Mouse (Mus musculus) liver, embryonic 15.5 days (tissue): ENCODE data around the gene Ppp1r10. TPM values are rescaled to one million over a fixed set of nuclear protein-coding genes. Genes with fewer than 3 reads are reported as not detected.
A peak's percentile ranks its signal among the peaks of the same experiment; 100 is the strongest.

Experiments
- ATAC-seq: fragments of 200-750 bp; cut with Nextera tagmentation; 2 replicates; pipeline ENCODE4 v1.8.0; 2017; ENCODE audit warnings: moderate number of reproducible peaks, mild to moderate bottlenecking, moderate library complexity; ENCODE audit not compliant: insufficient read depth
- H3K27ac ChIP-seq: fragments of 300-500 bp; sonication (generic); replicated peaks from 2 replicates; pipeline ENCODE4 v1.5.1; 2015; ENCODE audit warnings: mild to moderate bottlenecking, inconsistent platforms
- H3K27me3 ChIP-seq: fragments of 300-500 bp; sonication (generic); 2 replicates; pipeline ENCODE4 v1.6.1; 2015; ENCODE audit warnings: mild to moderate bottlenecking, inconsistent platforms
- H3K36me3 ChIP-seq: fragments of 300-500 bp; sonication (generic); replicated peaks from 2 replicates; pipeline ENCODE4 v1.6.1; 2015; ENCODE audit warnings: moderate library complexity, mild to moderate bottlenecking, inconsistent platforms
- H3K4me1 ChIP-seq: fragments of 300-500 bp; sonication (generic); replicated peaks from 2 replicates; pipeline ENCODE4 v1.6.1; 2015; ENCODE audit warnings: inconsistent platforms
- H3K4me2 ChIP-seq: fragments of 300-500 bp; sonication (generic); 2 replicates; pipeline ENCODE4 v1.6.1; 2015; ENCODE audit warnings: moderate library complexity, mild to moderate bottlenecking, inconsistent platforms
- H3K4me3 ChIP-seq: fragments of 300-500 bp; sonication (generic); replicated peaks from 2 replicates; pipeline ENCODE4 v1.5.1; 2015; ENCODE audit warnings: mild to moderate bottlenecking, inconsistent platforms
- H3K9ac ChIP-seq: fragments of 300-500 bp; sonication (generic); 2 replicates; pipeline ENCODE4 v1.6.1; 2015; ENCODE audit warnings: moderate library complexity, mild to moderate bottlenecking, inconsistent platforms
- H3K9me3 ChIP-seq: fragments of 300-500 bp; sonication (generic); replicated peaks from 2 replicates; pipeline ENCODE4 v1.6.1; 2016; ENCODE audit warnings: inconsistent platforms
- WGBS: fragments of 180-500 bp; shearing (Covaris S2); methylation state at CpG from one replicate; pipeline ENCODE4 v1.1.7; 2015; ENCODE audit warnings: mixed read lengths; ENCODE audit not compliant: insufficient replicate concordance; 5-methylcytosine and 5-hydroxymethylcytosine counted together
- polyA plus RNA-seq: library from polyadenylated mRNA; unstranded; fragments of >200 nt; fragmentation: Nextera tagmentation; extraction: Ambion mirVana; gene quantifications from 2 replicates; pipeline ENCODE4 v1.2.1, GENCODE M21; 2015

Gene Ppp1r10
- polyA plus RNA-seq, 1 experiment from 2014 or later: 20.9 TPM

DNA sequence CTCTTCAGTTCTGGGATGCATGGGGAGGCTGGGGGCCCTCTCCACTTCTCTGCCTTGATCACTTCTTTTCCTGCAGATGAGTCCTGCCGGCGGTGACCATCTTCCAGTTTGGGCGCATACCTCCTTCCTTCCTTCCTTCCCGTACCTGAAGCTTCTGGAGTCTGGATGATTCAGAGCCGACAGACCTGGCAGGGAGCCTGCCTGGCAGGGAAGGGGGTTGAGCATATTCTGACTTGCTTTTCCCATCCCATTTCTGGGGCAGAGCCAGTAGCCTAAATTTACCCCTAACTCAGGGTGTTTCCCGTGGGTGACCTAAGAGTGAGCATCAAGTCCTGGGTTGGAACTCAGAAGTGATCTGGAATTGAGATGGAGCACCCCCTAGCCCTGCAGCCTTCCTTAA is 41.5 kb upstream of the Ppp1r10 start:
- peaks cover 22% of the 10 kb centered on the region for H3K27me3 ChIP-seq
- no peak overlapping the region for H3K4me2 ChIP-seq
- H3K36me3 ChIP-seq: peaks cover 20% of the 10 kb centered on the region
- H3K4me3 ChIP-seq: no peak overlapping the region
- H3K9ac ChIP-seq: no peak overlapping the region
- H3K9me3 ChIP-seq: no peaks in the 10 kb centered on the region
- H3K4me1 ChIP-seq: peaks cover 42% of the 10 kb centered on the region
- no peak overlapping the region for H3K27ac ChIP-seq
- 67% methylated on average over 6 of the region's 6 CpGs for WGBS
- no peak for ATAC-seq

DNA sequence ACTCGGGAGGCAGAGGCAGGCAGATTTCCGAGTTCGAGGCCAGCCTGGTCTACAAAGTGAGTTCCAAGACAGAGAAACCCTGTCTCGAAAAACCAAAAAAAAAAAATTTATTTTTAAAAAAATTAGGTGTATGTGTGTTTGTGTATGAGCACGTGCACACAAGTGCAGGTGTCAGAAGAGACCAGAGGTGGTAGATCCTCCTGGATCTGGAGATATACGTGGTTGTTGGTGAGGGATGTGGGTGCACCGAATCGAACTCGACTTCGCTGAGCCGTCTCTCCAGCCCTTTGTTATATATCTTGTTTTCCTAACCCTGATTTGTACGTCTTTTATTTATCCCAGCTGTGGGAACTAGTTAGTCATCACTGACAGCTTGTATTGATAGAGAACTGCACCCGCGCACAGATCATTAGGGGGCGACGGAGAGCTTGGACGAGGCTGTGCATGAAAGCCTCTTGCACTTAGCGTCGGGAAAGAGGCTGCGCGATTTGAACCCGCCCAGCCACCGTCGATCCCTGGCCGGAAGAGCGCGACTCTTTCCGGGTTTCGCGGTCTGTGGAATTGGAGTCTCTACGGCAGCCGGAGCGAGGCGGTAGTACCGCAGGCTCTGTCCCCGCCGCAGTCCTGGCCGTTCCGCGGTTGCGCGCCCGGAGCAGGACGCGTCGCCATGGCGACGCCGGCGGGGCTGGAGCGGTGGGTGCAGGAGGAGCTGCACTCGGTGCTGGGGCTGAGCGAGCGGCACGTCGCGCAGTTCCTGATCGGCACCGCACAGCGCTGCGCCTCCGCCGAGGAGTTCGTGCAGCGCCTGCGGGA is 36.8 kb upstream of the Ppp1r10 start, which contains the start of gene Dhx16:
Dhx16 (plus strand) TSS at position 575 of the 813 bp plus-strand sequence.
- H3K4me3 ChIP-seq: peak within 1 kb of the TSS; percentile 88
- peak within 1 kb of the TSS; percentile 86 for H3K27ac ChIP-seq
- 5% methylated on average over 66 of the region's 66 CpGs for WGBS
- H3K36me3 ChIP-seq: peaks cover 52% of the 10 kb centered on the region
- H3K9me3 ChIP-seq: no peaks in the 10 kb centered on the region
- ATAC-seq: peak; percentile 92
- peak within 1 kb of the TSS; percentile 83 for H3K4me2 ChIP-seq
- H3K9ac ChIP-seq: peak within 1 kb of the TSS; percentile 86
- no peaks in the 10 kb centered on the region for H3K27me3 ChIP-seq
- peaks cover 31% of the 10 kb centered on the region for H3K4me1 ChIP-seq

DNA sequence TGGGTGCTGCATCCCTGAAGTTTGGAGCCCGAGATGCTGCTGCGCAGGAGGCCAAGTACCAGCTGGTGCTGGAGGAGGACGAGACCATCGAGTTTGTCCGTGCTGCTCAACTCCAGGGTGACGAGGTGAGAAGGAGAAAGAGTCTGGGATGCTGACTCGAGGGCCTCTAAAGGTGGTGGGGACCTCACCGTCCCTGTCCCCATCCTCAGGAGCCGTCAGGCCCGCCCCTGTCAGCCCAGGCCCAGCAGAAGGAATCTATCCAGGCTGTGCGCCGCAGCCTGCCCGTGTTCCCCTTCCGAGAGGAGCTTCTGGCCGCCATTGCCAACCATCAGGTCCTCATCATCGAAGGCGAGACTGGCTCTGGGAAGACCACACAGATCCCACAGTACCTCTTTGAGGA is 33.3 kb upstream of the Ppp1r10 start:
- no peak for ATAC-seq
- H3K36me3 ChIP-seq: peaks cover 71% of the 10 kb centered on the region
- no peaks in the 10 kb centered on the region for H3K27me3 ChIP-seq
- H3K4me1 ChIP-seq: peaks cover 23% of the 10 kb centered on the region
- WGBS: 85% methylated on average over 17 of the region's 17 CpGs
- H3K27ac ChIP-seq: no peak overlapping the region
- H3K4me3 ChIP-seq: no peak overlapping the region
- no peaks in the 10 kb centered on the region for H3K9me3 ChIP-seq
- H3K9ac ChIP-seq: no peak overlapping the region
- no peak overlapping the region for H3K4me2 ChIP-seq

DNA sequence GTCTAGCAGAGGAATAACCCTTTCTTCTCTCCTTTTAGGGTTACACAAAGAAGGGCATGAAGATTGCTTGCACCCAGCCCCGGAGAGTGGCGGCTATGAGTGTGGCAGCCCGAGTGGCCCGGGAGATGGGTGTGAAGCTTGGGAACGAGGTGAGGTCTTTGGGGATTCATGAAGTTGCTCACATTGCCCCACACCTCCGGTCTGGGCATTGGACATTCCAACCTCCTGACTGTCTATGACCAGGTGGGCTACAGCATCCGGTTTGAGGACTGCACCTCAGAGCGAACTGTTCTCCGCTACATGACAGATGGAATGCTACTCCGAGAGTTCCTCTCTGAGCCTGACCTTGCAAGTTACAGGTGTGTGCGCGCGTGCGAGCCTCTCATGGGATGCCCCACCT is 32.5 kb upstream of the Ppp1r10 start:
- Histone ChIP-seq H3K4me3 (no peak overlapping the region), H3K36me3 (peaks cover 79% of the 10 kb centered on the region), H3K27ac (no peak overlapping the region), H3K9me3 (no peaks in the 10 kb centered on the region), H3K4me2 (no peak overlapping the region), H3K9ac (no peak overlapping the region), H3K27me3 (no peaks in the 10 kb centered on the region), H3K4me1 (peaks cover 23% of the 10 kb centered on the region)
- no peak for ATAC-seq
- WGBS: 89% methylated on average over 14 of the region's 14 CpGs

DNA sequence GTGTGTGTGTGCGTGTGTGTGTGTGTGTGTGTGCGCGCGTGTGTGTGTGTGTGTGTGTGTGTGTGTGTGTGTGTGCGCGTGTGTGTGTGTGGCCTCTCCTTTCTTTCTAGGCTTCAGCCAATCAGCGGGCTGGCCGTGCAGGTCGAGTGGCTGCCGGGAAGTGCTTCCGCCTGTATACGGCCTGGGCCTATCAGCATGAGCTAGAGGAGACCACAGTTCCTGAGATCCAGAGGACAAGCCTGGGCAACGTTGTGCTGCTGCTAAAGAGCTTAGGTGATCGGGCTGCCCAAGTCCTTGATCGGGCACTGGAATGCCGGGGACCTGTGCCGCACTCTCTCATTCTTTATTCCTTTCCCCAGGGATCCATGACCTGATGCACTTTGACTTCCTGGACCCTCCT is 28.5 kb upstream of the Ppp1r10 start:
- Histone ChIP-seq H3K4me3 (no peak overlapping the region), H3K9me3 (no peaks in the 10 kb centered on the region), H3K4me1 (no peaks in the 10 kb centered on the region)

DNA sequence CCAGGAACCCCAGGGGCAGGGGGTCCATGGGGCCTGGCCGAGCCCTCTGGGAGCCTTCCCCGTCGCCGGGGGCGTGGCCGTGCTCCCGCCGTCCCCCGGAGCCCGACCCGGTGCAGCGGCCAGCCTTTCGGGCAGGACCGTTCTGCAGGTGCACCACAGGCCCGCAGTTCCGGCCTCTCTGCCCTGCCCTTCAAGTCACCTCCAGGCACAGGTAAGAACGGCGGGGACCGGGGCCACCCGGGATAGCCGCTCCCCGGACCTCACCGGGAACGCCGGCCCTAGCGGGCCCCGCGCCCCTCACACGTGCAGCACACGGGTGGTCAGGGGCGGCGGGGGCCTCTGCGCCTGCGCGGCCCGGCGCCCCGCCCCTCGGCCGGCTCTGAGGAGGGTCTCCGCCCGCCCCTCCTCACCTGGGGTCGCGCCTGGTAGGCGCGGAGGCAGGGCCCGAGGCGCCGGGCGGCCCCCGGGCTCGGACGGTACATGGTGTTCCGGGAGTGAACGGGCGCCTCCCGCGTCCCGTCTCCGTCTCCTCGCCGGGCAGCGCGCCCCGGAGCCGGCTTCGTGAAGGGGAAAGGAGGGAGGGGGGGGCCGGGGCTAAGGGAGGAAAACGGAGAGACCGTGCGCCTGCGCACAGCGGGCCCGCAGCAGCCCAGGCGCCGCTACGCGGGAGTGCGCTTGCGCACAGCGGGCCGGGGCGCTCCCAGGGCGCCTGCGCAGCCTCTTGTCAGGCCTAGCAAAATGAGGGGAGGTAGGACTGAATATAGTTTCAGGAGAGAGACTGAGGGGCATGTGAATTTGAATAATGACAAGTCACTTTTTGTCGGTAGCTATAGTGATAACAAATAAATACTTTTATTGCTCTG is 19.2 kb upstream of the Ppp1r10 start, which contains the start of gene 2310061I04Rik:
2310061I04Rik (minus strand) TSS at position 651 of the 863 bp plus-strand sequence.
- WGBS: under 1% methylated on average over 86 of the region's 86 CpGs
- Histone ChIP-seq H3K9me3 (no peaks in the 10 kb centered on the region), H3K27ac (peak within 1 kb of the TSS; percentile 86), H3K36me3 (peaks cover 26% of the 10 kb centered on the region), H3K4me3 (peak within 1 kb of the TSS; percentile 95), H3K4me1 (peaks cover 45% of the 10 kb centered on the region), H3K9ac (peak within 1 kb of the TSS; percentile 93), H3K4me2 (peak within 1 kb of the TSS; percentile 98), H3K27me3 (no peaks in the 10 kb centered on the region)
- ATAC-seq: peak; percentile 88

More for the DNA sequence above, 28.5 kb upstream of the Ppp1r10 start:
- no peak overlapping the region for H3K27ac ChIP-seq
- no peaks in the 10 kb centered on the region for H3K27me3 ChIP-seq
- peaks cover 98% of the 10 kb centered on the region for H3K36me3 ChIP-seq
- H3K9ac ChIP-seq: no peak overlapping the region
- 88% methylated on average over 15 of the region's 17 CpGs for WGBS
- no peak for ATAC-seq
- no peak overlapping the region for H3K4me2 ChIP-seq

DNA sequence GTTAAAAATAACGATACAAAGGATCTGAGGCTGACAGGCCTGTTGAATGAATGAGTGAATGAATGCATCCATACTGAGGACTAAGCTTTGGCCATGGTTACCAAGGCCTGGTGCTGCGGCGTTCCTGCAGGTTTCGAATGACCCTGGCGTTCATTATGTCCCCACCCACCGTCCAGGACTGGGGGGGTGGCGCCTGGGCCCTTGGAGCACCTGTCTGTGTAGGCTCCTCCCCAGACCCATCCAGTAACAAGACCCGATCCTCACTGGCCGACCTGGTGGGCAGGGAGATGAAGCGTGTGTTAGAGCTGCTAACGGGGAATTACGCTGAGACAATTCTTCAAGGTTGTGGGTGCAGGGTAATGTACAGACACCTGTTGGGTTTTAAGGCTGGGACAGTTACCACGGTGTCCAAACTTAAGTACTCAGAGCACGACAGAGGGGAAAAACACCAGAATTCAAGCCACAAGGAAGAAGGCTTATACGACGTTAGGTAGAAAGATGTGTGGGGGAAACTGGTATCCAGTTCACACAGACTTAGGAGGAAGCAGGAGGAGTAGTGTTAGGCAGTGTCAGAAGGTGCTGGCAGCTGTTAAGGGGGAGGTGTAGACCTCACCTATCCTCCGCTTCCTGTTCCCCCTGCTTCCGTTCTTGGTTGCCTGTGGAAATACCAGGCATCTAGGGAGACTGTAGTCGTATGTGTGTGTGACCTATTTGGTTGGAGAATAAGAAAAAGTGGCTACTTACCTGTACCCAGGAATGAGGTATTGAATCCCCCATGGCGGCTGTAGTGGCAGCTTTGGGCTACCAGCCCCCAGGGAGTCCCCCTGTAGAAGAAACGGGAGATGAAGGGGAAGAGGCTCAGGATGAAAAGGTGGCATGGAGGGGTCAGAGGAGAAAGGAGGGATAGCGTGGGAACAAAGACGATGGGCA is 18.3 kb upstream of the Ppp1r10 start:
- Histone ChIP-seq H3K4me2 (peak overlapping the region; percentile 98), H3K36me3 (peaks cover 17% of the 10 kb centered on the region), H3K4me1 (peaks cover 45% of the 10 kb centered on the region), H3K9me3 (no peaks in the 10 kb centered on the region), H3K27ac (peak overlapping the region; percentile 86), H3K27me3 (no peaks in the 10 kb centered on the region), H3K9ac (peak overlapping the region; percentile 93), H3K4me3 (peak overlapping the region; percentile 95)
- 33% methylated on average over 23 of the region's 23 CpGs for WGBS
- peak; percentile 48 for ATAC-seq

DNA sequence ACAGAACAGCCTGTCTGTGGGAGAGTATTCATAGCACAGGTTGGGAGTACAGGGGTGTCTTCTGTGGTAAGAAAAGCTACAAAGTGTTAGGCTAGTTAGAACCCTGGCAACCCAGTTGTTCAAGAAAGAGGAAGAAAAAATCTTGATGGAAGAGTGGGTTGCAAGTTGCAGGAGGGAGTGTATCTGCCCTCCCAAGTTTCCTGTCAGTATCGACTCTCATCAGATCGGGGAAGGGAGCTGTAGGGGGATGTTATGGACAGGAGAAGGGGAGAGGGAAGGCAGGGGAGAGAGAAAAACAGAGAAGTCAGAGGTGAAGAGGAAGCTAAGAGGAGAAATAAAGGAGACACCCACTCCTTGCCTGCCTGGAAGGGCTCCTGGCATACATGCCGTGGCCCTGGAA is 15.6 kb upstream of the Ppp1r10 start:
- Histone ChIP-seq H3K4me2 (no peak overlapping the region), H3K27me3 (no peaks in the 10 kb centered on the region), H3K27ac (no peak overlapping the region; the same call in 1 of the 2 replicates), H3K9ac (no peak overlapping the region), H3K4me1 (peaks cover 50% of the 10 kb centered on the region), H3K36me3 (peaks cover 10% of the 10 kb centered on the region; the same call in 1 of the 2 replicates), H3K9me3 (no peaks in the 10 kb centered on the region), H3K4me3 (no peak overlapping the region)
- ATAC-seq: no peak
- WGBS: 22% methylated on average over 3 of the region's 3 CpGs

DNA sequence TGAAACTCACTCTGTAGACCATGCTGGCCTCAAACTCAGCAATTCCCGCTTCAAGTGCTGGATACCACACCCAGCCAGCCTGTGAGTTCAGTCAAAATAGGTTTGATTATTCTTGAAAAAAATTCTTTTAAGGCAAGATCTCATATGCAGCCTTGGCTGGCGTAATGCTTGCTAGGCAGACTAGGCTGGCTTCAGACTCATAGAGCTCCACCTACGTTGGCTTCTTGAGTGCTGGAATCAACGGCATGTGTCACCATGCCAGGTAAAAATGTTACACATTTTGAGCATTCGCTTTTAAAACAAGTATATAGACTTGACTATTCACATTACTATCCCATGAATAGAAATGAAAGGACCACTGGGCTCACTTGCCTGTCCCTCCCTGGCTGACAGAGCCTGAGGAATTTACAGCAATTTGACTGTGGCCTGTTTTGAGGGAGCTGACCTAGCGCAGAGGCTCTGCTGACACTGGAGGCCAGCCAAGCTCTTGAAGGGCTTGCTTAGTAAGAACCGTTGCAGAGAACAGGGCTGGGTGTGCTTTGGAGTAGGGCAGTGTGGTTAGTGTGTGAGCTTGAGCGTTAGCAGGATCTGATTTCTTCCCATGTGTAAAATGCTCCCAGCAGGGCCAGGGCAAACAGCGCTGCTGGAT is 12.8 kb upstream of the Ppp1r10 start:
- Histone ChIP-seq H3K9ac (no peak overlapping the region), H3K27ac (no peak overlapping the region), H3K27me3 (no peaks in the 10 kb centered on the region), H3K9me3 (no peaks in the 10 kb centered on the region), H3K4me1 (peaks cover 31% of the 10 kb centered on the region), H3K4me3 (no peak overlapping the region), H3K36me3 (peaks cover 29% of the 10 kb centered on the region), H3K4me2 (no peak overlapping the region)
- ATAC-seq: no peak
- WGBS: 61% methylated on average over 9 of the region's 9 CpGs

DNA sequence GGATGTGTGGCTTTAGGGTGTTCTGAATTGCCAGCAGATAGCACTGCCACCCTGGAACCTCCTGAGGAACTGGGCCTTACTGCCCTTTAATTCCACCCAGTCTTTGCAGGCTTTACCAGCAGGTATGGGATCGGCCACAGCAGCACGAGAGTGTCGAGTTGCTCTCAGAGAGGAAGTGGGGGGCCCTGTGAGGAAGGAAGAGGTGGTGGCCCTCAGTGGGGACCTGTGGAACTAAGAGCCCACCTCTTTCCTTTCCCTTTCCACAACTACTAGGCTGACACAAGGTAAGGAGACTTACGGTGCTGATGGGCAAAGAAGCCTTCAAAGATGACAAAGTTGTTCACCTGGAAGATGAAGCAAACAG is 12.3 kb upstream of the Ppp1r10 start:
- no peak overlapping the region for H3K4me3 ChIP-seq
- H3K36me3 ChIP-seq: peaks cover 29% of the 10 kb centered on the region
- peaks cover 36% of the 10 kb centered on the region for H3K4me1 ChIP-seq
- H3K9me3 ChIP-seq: no peaks in the 10 kb centered on the region
- no peaks in the 10 kb centered on the region for H3K27me3 ChIP-seq
- H3K4me2 ChIP-seq: no peak overlapping the region
- no peak for ATAC-seq
- 37% methylated on average over 4 of the region's 4 CpGs for WGBS
- H3K9ac ChIP-seq: no peak overlapping the region
- 0 out of 2 replicates have a peak overlapping the region, but pooled peaks have one; percentile 24 for H3K27ac ChIP-seq
